Mouse (Mus musculus) thymus, postnatal 36 days (tissue): Measurements from ENCODE around the gene Prkd2.

Experiments
- DNase-seq, 2 experiments: peaks; one replicate each; pipeline ENCODE4 v3.0.0; 2022; ENCODE audit warnings: mixed read lengths in 2 of 2

Gene Prkd2

DNA sequence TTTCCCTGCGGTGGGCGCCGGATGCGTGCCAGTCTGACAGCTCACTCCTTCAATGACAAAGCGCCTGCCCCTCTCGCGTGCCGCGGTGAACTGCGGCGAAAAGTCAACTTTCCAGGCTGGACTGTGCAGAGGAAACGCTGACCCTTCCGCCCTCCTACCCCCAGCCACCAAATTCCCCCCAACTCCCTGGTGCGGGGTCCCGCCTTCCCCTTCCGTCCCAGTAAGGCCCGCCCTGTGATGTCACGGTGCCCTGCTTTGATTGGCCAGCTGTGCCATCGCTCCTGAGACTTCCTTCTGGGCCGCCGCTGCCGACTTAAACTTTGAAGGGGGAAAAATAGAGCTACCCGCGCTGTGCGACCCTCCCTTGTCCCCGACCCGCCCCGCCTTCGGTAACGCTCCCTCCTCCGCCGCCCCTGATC is at the start of gene Prkd2:
Prkd2 (plus strand) TSS at position 258 of the 419 bp plus-strand sequence.
- peak; percentile 96 for DNase-seq

DNA sequence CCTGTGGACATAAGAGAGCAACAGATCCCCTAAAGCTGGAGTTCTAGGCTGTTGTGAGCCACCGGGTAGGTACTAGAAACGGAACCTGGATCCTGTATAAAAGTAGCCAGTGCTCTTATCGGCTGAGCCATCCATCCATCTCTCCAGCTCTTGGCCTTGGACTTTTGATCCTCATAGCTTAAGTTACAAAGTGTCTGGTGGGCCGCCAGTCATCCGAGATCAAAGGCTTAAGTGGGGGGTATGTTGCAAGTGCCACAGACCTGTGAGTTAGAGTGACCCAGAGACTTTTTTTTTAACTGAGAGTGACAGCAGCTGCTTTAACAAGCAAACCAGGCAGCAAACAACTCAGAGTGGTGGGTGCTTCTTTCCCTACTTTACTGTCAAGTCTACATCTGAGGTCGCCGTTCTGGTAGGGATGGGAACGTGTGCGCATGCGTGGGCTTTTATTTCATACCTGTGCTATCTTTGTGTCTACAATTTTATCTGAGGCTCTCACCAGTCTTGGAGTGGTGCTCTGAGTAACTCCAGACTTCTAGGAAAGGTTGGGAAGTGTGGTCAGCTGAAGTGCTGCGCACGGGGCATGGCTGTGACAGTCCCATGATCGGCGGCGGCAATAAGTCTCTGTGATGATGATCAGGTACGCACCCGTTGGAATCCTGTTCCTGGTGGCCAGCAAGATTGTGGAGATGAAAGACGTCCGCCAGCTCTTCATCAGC is 49.5 kb upstream of the Prkd2 start:
- DNase-seq: no peak

DNA sequence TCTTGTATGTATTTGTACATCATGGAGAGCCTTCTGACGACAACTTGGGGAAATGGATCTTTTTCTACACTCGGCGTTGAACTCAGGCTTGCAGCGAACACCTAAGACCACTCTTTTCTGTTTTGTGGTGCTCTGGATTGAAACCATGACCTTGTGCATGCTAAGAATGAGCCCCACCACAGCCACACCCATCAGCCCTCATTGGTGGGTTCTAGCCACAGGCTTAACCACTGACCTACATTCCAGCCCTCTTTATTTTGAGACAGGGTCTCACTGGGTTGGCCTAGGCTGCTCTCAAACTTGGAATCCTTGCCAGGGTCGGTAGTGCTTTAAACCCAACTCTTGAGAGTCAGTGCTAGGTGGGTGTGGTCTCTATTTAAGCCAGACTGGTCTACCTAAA is 47.8 kb upstream of the Prkd2 start:
- peak; percentile 22 to 49 for DNase-seq

GRCm38 (mm10) chr7:16804409-16805028 is 38.2 kb upstream of the Prkd2 start:
- DNase-seq: no peak

DNA sequence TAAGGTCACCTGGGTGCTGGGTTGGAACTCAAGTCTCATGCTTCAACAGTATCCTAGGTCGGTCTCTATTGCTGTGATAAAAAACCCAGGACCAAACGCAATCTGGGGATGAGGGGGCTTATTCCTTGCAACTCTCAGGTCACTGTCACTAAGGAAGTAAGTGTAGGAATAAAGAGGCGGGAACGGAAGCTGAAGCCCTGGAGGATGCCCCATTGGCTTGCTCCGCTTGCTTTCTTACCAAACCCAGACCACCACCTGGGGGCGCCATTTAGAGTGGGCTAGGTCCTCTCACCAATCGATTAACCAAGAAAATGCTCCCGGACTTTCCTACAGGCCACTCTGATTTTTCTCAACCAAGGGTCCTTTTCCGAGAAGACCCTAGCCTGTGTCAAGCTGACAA is 34.8 kb upstream of the Prkd2 start:
- peak; percentile 33 to 41 for DNase-seq

DNA sequence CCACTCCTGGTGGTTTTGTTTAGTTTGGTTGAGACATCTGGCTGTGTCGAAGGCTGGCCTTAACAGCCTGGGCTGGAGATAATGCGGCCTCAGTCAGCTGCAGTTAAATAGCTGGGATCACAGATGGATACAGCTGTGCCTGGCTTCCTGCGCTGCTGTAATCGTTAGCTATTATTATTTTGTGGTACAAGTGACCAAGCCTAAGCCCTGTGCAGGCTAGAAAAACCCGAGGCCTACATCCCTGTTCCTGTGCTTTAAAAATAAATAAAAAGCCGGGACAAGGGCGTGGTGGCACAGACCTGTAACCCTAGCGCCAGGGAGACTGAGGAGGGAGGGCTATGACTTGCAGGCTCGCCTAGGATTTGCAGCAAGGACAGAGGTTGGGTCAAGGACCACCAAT is 34.1 kb upstream of the Prkd2 start:
- no peak for DNase-seq

- DNase-seq: peak; percentile 38 to 40
Observed at GRCm38 (mm10) chr7:16809739-16810138, 33.0 kb upstream of the Prkd2 start.

GRCm38 (mm10) chr7:16810399-16810919 is 32.2 kb upstream of the Prkd2 start:
- DNase-seq: no peak

DNA sequence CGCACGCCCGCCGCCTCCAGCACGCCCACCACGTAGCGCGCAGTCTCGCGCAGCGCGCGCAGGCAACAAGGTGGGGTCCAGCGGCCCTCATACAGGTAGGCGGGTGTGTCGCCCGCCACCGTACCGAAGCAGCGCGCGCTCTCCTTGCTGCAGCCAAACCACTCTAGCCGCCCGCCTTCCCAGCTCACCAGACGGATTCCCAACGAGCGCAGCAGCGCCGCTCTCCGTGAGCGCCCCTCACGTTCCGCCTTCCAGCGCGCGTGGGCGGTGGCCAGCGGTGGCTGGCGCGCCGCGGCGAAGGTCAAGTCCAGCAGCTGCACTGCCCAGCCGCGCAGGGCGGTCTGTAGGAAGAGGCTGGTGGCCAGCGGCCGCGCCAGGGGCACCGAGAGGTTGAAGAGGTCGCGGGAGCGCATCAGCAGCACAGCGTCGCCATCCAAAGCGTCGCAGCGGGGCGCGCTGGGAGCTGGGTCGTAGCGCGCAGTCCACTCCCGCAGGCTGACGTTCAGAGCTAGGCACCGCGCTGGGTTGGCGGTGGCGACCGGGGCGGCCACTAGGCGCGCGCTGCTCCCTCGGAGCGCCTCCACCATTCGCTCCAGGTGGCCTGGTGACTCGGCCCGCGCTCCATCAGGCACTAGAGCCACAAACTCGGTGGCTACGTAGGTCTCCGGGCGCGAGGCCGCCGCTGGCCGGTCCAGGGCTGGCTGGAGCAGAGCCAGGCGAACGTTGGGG is 31.6 kb upstream of the Prkd2 start:
- no peak for DNase-seq

DNA sequence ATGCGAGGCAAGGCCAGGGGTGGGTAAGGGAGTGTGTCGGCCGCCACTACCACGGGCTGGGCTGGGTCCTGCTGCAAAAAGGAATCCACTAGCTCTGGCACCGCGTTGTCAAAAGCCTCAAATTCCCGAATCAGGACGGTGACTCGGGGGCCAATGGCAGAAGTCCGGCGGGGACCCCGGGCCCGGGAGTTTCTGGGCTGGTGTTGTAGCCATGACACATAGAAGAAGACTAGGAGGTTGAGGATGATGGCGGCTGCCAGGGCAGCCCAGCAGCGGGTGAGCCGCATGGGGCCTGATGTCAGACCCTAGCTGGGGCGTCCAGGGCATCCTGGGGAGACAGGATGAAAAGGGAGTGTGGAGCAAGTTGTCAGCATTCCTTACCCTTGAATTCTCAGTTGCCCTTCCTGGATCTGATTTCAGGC is 31.0 kb upstream of the Prkd2 start:
- DNase-seq: no peak

- no peak for DNase-seq
Observed at GRCm38 (mm10) chr7:16812505-16812904, 30.2 kb upstream of the Prkd2 start.

DNA sequence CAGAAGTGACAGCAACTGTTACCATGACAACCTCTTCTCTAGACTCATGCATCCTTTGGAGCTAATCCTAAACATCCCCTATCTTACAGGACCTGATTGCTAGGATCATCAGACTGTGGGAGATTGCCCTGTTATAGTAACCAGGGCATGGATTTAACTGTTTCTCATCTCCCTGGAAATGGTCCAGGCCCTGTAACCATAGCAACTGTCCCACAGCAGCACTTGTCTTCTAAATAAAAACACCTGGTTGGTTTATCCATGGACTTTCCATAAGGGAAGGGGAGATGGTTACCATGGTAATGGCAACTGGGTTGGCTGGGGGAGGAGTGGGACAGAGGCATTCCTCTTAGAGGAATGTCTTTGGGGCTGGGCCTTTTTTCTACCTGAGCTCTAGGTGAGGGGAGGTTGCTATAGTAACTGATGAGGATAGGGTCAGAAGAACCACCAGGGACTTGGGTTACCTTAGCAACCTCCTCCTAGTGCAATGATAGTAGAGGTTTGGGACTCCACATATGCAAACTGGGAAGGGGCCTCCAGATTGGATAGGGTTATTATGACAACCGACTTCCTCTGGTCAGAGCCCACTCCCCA is 27.3 kb upstream of the Prkd2 start, which contains the start of gene Strn4:
Strn4 (plus strand) TSS at position 539 of the 591 bp plus-strand sequence.
- DNase-seq: no peak

DNA sequence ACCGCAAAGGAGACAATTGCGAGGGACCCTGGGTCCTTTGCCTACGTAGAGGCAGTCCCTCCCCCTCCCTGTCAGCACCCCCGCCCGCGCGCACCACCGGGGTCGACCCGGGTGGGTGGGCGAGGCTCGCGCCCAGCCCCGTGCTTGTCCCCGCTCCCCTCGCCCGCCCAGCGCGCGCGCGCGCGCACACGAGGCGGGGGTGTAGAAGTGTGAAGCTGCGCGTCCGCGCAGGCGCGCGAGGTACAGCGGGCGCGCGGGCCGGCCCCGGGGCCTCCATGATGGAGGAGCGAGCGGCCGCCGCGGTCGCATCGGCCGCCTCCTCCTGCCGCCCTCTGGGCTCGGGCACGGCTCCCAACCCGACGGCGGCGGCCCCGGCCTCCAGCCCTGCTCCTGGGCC is 26.6 kb upstream of the Prkd2 start:
- peak; percentile 83 to 87 for DNase-seq

GRCm38 (mm10) chr7:16816475-16817122 is 26.1 kb upstream of the Prkd2 start, which contains the start of gene Fkrp:
Fkrp (minus strand) TSS chr7:16816732.
- peak; percentile 66 to 67 for DNase-seq

DNA sequence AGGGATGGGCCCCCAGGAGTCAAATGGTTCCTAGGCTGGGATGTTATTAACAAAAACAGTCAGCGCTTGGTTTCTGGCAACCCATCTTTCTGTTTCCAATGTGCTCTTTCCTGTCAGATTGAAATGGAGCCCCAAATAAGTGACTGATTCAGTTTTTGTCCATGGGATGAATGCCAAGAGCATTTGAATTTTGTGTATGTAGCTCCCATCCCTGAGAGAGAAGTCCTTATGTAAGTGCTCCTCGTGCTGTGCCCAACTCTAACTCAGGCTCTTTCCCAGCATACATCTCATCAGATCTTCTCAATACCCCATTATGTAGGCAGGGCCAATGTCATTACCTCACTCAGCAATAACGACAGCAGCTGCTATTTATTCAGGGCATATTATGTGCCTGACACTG is 25.0 kb upstream of the Prkd2 start:
- DNase-seq: no peak

- no peak for DNase-seq
Observed at GRCm38 (mm10) chr7:16819794-16820193, 22.9 kb upstream of the Prkd2 start.

DNA sequence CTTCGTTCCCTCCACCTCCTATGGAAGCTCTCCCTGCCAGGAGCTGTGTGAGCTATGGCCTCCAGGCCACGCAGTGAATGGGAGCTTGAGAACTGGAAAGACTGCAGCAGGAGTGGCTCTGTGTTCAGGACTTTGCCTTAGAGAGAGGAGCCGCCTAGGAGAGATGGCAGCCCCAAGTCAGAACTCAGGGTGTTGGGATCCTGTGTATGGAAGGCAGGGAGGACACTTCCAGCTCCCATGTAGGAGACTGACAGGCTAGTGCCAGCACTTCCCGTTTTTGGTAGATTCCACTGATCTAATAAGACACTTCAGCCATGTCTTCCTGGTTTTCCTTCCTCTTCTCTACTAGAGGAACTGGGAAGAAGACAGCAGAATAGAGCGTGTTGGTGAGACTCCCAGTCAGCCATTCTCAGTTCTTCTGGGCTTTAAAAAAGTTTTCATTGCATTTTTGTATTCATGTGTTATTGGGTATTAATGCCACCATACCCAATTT is 22.4 kb upstream of the Prkd2 start:
- no peak for DNase-seq

DNA sequence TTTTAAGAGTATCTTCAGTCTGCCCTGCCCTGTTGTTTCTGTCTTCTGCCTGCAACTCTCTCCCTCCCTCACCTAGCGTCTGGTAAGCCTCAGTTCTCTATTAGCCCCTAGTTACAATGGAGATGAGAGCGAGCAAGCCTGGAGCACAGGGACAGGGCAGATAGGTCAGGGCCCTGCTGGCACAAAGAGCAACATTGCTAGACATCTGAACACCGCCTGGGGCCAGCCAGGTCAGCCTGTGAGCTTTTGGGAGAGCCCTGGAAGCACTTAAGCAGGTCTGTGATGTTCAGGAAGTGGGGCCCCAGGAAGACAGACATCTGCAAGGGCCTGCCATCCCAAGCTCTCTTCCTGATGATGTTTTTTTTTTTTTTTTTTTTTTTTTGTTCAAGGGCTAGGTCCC is 21.6 kb upstream of the Prkd2 start:
- no peak for DNase-seq

DNA sequence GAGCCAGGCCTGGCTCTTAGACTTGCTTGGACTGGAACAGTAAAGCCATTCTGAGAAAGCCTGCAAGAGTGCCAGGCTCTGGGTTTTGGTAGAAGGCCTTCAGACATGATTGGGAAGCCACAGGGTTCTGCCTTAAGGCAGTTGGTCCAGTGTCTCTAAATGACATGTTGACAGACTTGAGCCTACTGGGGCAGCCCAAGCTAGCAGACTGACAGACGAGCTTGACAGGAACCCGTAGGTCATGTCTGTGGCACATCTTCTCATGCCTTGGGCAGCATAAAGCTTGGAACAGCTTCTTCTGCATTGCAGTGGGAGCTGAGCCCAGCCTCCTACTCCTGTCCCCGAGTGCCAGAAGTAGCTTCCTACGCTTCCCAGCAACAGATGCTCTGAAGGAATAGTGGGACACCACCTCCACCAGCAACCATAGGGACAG is 21.0 kb upstream of the Prkd2 start:
- DNase-seq: no peak

DNA sequence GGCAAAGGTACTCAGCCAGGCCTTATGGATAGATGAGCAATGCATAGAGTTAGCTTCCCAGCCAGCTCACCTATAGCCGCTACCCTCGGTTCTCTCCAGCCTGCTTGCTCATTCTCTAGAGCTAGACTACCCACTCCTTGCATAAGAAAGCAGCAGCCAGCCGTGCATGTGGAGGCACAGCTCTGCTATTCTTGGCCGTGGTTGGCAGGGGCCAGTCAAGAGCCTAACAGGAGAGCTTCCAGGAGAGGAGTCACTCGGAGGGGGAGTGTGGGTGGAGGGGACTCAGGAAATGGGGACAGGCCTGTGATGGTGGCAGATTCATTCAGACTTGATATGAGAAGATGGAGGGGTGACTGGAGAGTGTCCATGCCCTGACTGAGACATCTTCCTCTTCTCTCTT is 19.0 kb upstream of the Prkd2 start:
- no peak for DNase-seq

DNA sequence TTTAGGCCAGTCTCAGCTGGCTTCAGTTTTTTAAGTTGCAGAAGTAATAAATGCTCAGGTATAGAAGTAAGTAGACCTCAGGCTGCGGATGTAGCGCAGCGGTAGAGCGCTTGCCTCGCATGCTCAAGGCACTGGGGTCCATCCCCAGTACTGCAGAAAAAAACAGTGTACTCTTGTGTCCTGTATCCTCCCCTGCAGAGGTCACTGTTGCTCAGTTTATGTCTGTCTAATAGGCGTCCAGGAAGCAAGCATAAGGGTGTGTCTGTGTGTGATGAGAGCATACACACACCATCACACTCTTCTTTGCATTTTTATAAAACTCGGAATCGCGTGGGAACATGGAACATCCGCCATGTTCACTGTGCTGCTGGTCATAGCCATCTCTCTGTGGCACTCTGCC is 16.9 kb upstream of the Prkd2 start:
- peak; percentile 39 to 55 for DNase-seq

DNA sequence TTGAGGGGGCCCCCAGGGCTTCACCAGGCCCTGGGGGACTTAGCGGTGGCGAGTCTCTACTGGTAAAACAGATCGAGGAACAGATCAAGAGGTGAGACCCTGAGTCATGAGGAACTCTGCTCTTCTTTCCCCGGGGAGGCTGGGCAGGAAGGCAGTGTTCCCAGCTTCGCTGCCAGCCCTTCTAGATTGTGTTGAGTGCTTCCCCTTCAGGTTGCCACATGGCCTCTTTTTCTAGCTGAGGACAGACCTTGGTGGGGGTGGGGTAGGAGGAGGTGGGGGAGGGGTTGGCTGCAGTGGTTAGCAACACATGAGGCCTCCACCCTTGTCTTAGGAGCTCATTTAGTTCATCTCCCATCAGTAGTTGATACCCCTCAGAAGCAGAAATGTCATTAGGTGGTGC is 16.1 kb upstream of the Prkd2 start:
- DNase-seq: no peak
